Mouse (Mus musculus) limb, embryonic 14.5 days (tissue): Measurements from ENCODE around the gene Iqce. TPM values are rescaled to one million over a fixed set of nuclear protein-coding genes. Genes with fewer than 3 reads are reported as not detected.
A peak's percentile ranks its signal among the peaks of the same experiment; 100 is the strongest.

Experiments
- ATAC-seq: fragments of 200-750 bp; cut with Nextera tagmentation; 2 replicates; pipeline ENCODE4 v1.8.0; 2017; ENCODE audit warnings: low read depth, moderate number of reproducible peaks, moderate TSS enrichment; ENCODE audit not compliant: low FRiP score
- DNase-seq: peaks from one replicate; pipeline ENCODE4 v3.0.0-alpha.2; 2015; ENCODE audit warnings: low spot score
- H3K27ac ChIP-seq: fragments of 300-500 bp; sonication (generic); replicated peaks from 2 replicates; pipeline ENCODE4 v1.5.1; 2014; ENCODE audit warnings: low read depth, mild to moderate bottlenecking, low read length, moderate library complexity, mixed read lengths
- H3K27me3 ChIP-seq: fragments of 300-500 bp; sonication (generic); 2 replicates; pipeline ENCODE4 v1.6.1; 2014; ENCODE audit warnings: low read length, mixed read lengths; ENCODE audit not compliant: control insufficient read depth, insufficient read depth
- H3K36me3 ChIP-seq: fragments of 300-500 bp; sonication (generic); 2 replicates; pipeline ENCODE4 v1.6.1; 2014; ENCODE audit warnings: mild to moderate bottlenecking, low read length, moderate library complexity, mixed read lengths; ENCODE audit not compliant: control insufficient read depth, insufficient read depth
- H3K4me1 ChIP-seq: fragments of 300-500 bp; sonication (generic); 2 replicates; pipeline ENCODE4 v1.6.1; 2014; ENCODE audit warnings: antibody characterized with exemption, low read length, mixed read lengths; ENCODE audit not compliant: control insufficient read depth, insufficient read depth
- H3K4me2 ChIP-seq: fragments of 300-500 bp; sonication (generic); replicated peaks from 2 replicates; pipeline ENCODE4 v1.6.1; 2014; ENCODE audit warnings: low read depth, mild to moderate bottlenecking, low read length, moderate library complexity; ENCODE audit not compliant: severe bottlenecking
- H3K4me3 ChIP-seq: fragments of 300-500 bp; sonication (generic); replicated peaks from 2 replicates; pipeline ENCODE4 v1.5.1; 2014; ENCODE audit warnings: low read length
- H3K9ac ChIP-seq: fragments of 300-500 bp; sonication (generic); 2 replicates; pipeline ENCODE4 v1.6.1; 2014; ENCODE audit warnings: mild to moderate bottlenecking, low read depth, low read length, moderate library complexity; ENCODE audit not compliant: severe bottlenecking
- H3K9me3 ChIP-seq: fragments of 300-500 bp; sonication (generic); 2 replicates; pipeline ENCODE4 v1.6.1; 2016; ENCODE audit warnings: low read length; ENCODE audit not compliant: control insufficient read depth
- POLR2A ChIP-seq: fragments of 200-500 bp; IDR thresholded peaks from 2 replicates; pipeline ENCODE4 v1.8.0; 2012; ENCODE audit warnings: inconsistent platforms, mild to moderate bottlenecking, moderate library complexity, borderline replicate concordance; ENCODE audit not compliant: insufficient read depth, insufficient read length; ENCODE audit errors: extremely low read depth
- WGBS: fragments of 180-500 bp; shearing (Covaris S2); extraction: QIAGEN DNeasy Blood & Tissue Kit; methylation state at CpG from one replicate; pipeline ENCODE4 v1.1.7; 2014; 5-methylcytosine and 5-hydroxymethylcytosine counted together
- polyA plus RNA-seq, 2 experiments: library from polyadenylated mRNA; depleted of rRNA in 1 of 2; stranded (reverse) in 1 of 2; unstranded in 1 of 2; fragments of >200 nt; fragmentation: Nextera tagmentation in 1 of 2; extraction: Ambion mirVana in 1 of 2; gene quantifications; 2 replicates each; pipeline versions ENCODE4 v1.2.1 to v1.2.3; 2012 to 2014

Gene Iqce
- polyA plus RNA-seq (2012; rRNA removed) (38.3 and 43.1 TPM in 2 replicates), polyA plus RNA-seq (2014; fragmentation: Nextera tagmentation; extraction: Ambion mirVana) (23.4 and 24.0 TPM in 2 replicates)

GRCm38 (mm10) chr5:140702103-140702513 lies at the start of gene Iqce:
Gene Iqce, minus strand, starts transcription at chr5:140702378.
- 0% methylated on average over 32 of the region's 33 CpGs for WGBS
- no peaks in the 10 kb centered on the region for H3K27me3 ChIP-seq
- peak within 1 kb of the TSS; percentile 64 for H3K4me2 ChIP-seq
- ATAC-seq (peak; percentile 38), DNase-seq (peak; percentile 94)
- H3K4me1 ChIP-seq = peaks cover 28% of the 10 kb centered on the region
- H3K9me3 ChIP-seq = no peaks in the 10 kb centered on the region
- H3K27ac ChIP-seq = peak within 1 kb of the TSS; percentile 88
- peak; percentile 67; the same call in 1 of the 2 replicates for TF ChIP-seq POLR2A
- peak within 1 kb of the TSS; percentile 84 for H3K9ac ChIP-seq
- peak within 1 kb of the TSS; percentile 82 for H3K4me3 ChIP-seq
- H3K36me3 ChIP-seq = peaks cover 20% of the 10 kb centered on the region

DNA sequence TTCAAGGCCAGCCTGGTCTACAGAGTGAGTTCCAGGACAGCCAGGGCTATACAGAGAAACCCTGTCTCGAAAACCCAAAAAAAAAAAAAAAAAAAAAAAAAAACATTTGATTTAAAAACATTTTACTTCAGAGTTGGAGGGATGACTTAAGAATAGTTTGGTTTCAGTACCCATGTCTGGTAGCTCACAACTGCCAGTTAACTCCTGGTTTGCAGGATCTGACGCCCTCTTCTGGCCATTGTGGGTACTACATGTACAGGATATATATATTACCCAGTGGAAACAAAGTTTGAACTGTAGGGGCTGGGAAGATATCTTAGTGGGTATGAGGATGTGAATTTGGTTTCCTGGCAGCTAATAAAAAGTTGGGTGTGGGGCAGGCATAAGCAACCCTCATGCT lies 48.7 kb upstream of the Iqce start:
- ATAC-seq = no peak
- no peak for TF ChIP-seq POLR2A
- Histone ChIP-seq H3K9me3 (0 out of 2 replicates have a peak, but pooled peaks cover 4% of the 10 kb centered on the region), H3K4me1 (peaks cover 4% of the 10 kb centered on the region; the same call in 1 of the 2 replicates), H3K9ac (no peak overlapping the region), H3K4me2 (no peak overlapping the region), H3K27ac (no peak overlapping the region), H3K27me3 (no peaks in the 10 kb centered on the region), H3K36me3 (no peaks in the 10 kb centered on the region), H3K4me3 (no peak overlapping the region)
- no peak for DNase-seq
- WGBS = 0% methylated on average over 1 of the region's 2 CpGs

DNA sequence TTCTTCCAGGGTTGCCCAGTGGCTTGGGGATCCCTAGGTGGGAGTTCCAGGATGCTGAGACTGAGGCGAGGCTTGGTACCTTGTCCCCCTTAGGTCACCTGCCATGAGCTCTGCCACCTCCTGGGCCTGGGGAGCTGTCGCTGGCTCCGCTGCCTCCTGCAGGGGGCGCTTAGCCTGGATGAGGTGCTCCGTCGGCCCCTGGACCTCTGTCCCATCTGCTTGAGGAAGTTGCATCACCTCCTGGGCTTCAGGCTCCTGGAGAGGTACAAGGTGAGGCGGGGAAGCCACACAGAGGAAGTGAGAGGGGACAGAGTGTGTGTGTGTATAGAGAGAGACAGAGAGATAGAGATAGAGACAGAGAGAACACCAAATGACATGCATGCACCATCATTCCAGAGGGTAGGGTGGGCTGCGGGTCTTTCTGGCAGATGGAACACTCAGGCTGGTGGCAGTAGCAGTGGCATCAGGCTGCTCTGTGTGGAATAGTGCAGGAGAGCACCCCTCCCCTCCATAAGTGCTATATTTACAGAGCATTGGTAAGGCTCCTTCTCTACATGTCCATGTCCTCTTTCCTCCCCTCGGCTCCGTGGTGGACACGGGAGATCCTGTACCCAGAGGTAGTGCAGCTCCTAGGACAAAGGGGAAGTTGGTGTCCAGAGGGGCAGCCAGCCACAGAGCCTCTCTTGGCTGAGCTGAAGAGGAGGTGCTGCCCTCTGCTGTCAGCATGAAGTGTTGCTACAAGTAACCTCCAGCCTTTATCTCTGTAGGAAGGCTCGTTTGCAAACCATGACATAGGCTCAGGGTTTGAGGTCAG lies 47.1 kb upstream of the Iqce start:
- peak; percentile 76 for DNase-seq
- Histone ChIP-seq H3K4me2 (peak overlapping the region; percentile 56), H3K27ac (no peak overlapping the region), H3K4me3 (peak overlapping the region; percentile 22), H3K36me3 (no peaks in the 10 kb centered on the region), H3K9me3 (0 out of 2 replicates have a peak, but pooled peaks cover 4% of the 10 kb centered on the region), H3K4me1 (peaks cover 4% of the 10 kb centered on the region; the same call in 1 of the 2 replicates), H3K27me3 (no peaks in the 10 kb centered on the region), H3K9ac (peak overlapping the region; percentile 57)
- peak; percentile 79 for ATAC-seq
- 12% methylated on average over 11 of the region's 12 CpGs for WGBS
- no peak for TF ChIP-seq POLR2A

- H3K27me3 ChIP-seq = no peaks in the 10 kb centered on the region
- 87% methylated on average over 10 of the region's 10 CpGs for WGBS
- 0 out of 2 replicates have a peak, but pooled peaks cover 4% of the 10 kb centered on the region for H3K9me3 ChIP-seq
- peaks cover 4% of the 10 kb centered on the region; the same call in 1 of the 2 replicates for H3K4me1 ChIP-seq
- TF ChIP-seq POLR2A = no peak
- no peak overlapping the region for H3K27ac ChIP-seq
- no peak overlapping the region for H3K4me3 ChIP-seq
- H3K9ac ChIP-seq = no peak overlapping the region
- DNase-seq = no peak
- no peak for ATAC-seq
- no peak overlapping the region for H3K4me2 ChIP-seq
- H3K36me3 ChIP-seq = no peaks in the 10 kb centered on the region
These were observed 46.2 kb upstream of the Iqce start for GRCm38 (mm10) chr5:140748425-140748824.

- no peaks in the 10 kb centered on the region for H3K36me3 ChIP-seq
- WGBS = 35% methylated on average over 12 of the region's 12 CpGs
- no peak for DNase-seq
These were observed 41.5 kb upstream of the Iqce start for GRCm38 (mm10) chr5:140743706-140744131.

More at GRCm38 (mm10) chr5:140743706-140744131, 41.5 kb upstream of the Iqce start:
- no peaks in the 10 kb centered on the region for H3K9me3 ChIP-seq
- H3K4me1 ChIP-seq = no peaks in the 10 kb centered on the region
- no peaks in the 10 kb centered on the region for H3K27me3 ChIP-seq
- TF ChIP-seq POLR2A = no peak
- H3K9ac ChIP-seq = no peak overlapping the region
- H3K4me3 ChIP-seq = no peak overlapping the region
- no peak overlapping the region for H3K4me2 ChIP-seq
- ATAC-seq = no peak
- no peak overlapping the region for H3K27ac ChIP-seq
